Mouse (Mus musculus) NIH3T3 (cell line): ENCODE results near the gene Pcsk4.

Experiments
- DNase-seq: peaks from one replicate; pipeline ENCODE4 v3.0.0-alpha.2; 2012; ENCODE audit warnings: low read depth

The Pcsk4 gene

DNA sequence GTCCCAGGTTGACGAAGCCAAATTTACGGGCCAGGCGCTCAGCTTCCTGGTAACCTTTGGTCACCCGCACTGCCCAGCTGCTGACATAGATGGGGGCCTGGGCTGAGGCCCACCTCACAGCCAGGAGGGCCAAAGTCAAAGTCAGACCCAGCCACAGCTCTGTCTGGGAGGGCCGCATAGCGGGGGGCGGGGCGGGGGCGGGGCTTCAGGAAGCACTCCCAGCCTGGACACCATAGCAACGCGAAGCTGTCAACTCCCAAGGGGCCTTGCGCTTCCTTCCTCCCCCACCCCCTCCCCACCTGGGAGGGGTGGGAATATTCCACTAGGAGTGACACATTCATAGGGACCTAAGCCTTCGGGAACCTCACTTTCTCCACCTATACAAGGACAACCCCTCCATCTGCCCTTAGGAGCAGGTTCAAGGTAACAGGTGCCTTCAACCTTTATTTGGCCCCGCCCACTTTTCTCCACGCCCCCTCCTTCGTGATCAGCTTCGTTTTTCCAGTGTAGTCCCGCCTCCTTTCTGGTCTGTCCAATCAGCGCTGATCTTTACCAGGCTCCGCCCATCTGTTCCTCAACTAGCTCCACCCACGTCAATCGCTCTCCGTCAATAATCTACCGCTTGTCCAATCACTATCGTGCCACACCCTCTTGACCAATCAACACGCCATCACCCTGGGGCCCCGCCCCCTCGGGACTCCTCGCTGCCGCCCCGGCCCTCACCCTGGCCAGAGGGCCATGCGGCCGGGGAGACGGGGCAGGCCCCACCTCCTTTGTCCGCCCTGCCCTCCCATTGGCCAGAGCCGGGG, at the start of gene Pcsk4, which contains the start of gene Reep6:
Gene Pcsk4, minus strand, starts transcription at position 226 of the 809 bp plus-strand sequence.
Gene Reep6, plus strand, starts transcription at position 681 of the 809 bp plus-strand sequence.
- DNase-seq = peak; percentile 96

DNA sequence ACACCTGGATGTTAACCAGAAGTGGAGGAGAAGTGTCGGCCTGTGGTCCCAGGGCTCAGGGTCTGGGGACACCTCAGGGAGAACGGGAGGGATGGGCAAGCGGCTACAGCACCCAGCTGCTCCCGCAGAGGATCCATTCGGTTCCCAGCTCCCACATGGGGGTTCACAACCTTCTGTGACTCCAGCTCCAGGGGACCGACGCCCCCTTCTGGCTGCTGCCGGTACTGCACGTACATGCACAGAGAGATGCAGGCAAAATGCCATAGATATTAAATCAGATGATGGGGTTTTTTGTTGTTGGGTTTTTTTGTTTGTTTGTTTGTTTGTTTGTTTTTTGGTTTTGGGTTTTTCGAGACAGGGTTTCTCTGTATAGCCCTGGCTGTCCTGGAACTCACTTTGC, 48.4 kb upstream of the Pcsk4 start:
- no peak for DNase-seq

DNA sequence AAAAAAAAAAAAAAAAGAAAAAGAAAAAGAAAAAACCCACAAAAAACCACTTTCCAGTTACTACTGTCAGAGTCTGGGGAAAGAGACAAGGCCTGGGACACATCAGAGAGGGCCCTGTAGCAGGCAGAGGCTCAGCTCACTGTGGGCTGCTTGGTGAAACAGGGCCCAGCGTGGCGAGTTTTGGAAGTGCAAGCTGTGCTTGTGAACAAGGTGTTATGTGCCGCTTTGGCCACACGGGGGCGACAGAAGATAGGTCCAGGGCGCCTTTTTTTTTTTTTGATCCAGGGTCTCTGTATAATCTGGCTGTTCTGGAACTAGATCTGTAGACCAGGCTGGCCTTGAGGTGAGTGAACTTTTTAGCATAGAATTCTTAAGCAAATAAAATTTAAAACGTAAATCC, 46.9 kb upstream of the Pcsk4 start:
- peak; percentile 99 for DNase-seq

DNA sequence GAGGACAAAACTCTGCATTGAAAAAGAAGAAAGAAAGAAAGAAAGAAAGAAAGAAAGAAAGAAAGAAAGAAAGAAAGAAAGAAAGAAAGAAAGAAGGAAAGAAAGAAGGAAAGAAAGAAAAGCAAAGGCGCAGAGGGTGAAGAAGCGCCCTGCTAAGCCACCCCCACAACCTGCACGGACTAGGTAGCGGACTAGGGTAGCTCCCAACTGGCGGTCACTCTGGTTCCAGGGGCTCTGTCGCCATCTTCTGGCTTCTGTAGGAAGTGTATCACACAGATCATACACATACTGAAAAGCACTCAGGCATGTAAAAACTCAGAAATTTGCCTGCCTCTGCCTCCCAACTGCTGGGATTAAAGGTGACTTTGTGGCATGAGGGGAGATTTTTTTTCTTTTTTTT, 44.8 kb upstream of the Pcsk4 start:
- peak; percentile 70 for DNase-seq

DNA sequence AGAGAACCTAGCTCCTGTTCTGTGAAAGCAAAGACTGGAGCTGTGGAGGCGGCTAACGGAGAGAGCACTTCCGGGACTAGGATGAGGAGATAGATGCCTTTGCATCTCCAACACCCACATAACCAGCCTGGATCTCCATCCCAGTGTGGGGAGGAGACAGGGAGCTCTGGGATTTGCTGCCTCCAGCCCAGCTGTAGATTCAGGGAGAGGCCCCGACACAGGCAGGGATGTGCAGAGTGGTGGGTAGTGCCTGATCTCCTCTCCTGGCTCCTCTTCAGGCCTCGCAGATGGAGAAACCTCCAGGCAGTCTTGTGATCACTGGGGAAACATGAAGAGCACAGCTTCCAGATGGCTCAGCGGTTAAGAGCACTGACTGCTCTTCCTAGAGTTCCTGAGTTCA, 43.4 kb upstream of the Pcsk4 start:
- no peak for DNase-seq

DNA sequence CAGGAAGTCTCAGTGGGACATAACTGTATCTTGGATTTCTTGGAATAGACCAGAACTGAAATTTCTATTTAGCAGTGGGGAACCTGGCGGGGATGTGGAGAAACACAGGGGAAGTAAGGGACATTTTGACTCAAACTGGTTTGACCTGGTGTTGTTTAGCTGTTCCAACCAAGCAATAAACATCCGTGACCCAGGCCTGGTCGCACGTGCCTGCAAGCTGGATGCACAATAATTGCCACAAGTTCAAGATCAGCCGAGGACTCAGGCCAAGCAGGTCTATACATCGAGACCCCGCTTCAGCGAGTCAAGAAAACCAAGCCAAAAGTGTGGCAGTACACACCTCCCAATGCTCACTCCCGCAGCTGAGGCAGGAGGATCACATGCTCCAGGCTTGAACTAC, 42.7 kb upstream of the Pcsk4 start:
- no peak for DNase-seq

DNA sequence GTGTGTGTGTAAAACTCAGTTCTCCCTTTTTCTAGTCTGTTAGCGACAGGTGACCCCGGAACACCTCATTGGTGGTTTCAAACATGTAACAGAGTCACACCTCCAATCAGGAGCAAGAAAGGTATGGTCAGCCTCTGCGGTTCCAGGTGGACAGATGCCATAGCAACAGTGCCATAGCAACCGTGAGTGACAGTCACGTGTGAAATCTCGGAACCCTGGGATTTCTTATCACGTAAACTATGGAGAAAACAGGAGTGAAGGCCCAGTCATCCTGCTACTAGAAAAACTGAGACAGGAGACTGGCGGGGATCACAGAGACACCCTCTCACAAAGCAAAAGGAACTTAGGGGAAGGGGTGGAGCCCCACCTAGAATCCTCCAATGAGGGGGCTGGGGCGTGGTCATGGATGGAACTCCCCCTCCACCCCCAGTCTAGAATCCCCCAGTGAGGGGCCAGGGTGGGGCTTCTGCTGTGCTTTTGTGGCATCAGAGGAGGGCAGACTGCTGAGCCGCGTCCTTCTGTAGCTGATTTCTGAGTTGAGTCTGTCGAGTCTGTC, 42.2 kb upstream of the Pcsk4 start:
- peak; percentile 67 for DNase-seq

DNA sequence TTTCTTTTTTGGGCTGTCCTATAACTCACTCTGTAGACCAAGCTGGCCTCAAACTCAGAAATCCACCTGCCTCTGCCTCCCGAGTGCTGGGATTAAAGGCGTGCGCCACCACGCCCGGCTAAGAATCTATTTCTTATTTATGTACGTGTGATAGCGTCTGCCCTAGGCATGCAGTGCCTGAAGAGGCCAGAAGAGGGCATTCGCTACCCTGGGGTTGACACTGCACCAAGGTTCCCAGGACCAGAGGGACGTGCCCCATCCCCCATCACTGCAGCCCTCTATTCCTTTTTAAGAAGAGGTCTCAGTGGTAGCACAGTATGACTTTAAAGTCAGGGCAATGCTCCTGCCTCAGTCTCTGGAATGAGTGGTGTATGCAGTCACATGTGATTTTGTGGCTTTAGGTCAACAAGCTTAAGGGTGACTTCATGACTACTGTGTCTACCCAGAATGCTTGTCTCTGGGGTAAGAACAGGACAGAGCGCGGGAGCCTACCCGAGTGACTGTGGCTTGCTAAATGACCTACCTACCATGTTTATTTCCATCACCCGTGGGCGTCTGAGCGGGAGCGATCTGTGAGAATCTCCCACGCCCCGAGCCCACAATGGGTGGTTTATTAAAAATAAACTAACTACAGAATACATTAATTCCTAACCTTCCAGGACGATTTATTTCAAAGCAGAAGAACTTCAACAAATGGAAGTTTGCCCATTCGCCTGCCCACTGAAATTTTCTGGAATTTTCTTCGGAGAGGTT, 40.9 kb upstream of the Pcsk4 start:
- no peak for DNase-seq

DNA sequence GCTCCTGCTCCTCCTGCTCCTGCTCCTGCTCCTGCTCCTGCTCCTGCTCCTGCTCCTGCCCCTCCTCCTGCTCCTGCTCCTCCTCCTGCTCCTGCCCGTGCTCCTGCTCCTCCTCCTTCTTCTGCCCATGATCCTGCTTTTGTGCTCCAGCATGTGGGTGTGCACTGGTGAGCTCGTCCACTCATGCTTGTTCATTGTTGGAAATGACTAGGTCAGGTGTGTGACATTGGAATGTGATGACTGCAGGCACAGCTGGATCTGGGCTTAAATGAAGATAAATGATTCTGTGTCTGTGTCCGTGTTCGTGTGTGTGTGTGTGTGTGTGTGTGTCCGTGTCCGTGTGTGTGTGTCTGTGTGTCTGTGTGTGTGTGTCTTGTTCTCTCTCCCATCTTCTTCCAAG, 39.1 kb upstream of the Pcsk4 start:
- peak; percentile 36 for DNase-seq

DNA sequence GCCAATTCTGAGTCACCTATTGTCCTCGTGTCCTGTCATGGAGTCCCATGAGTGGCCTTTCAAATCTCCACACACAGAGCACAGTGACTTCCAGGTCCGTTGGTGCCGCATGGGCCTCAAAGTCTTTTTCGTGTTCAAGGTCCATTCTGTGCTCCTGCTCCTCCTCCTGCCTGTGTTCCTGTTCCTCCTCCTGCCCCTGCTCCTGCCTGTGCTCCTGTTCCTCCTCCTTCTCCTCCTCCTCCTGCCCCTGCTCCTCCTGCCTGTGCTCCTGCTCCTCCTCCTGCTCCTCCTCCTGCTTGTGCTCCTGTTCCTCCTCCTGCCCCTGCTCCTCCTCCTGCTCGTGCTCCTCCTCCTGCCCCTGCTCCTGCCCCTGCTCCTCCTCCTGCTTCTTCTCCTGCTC, 38.7 kb upstream of the Pcsk4 start:
- DNase-seq = no peak

DNA sequence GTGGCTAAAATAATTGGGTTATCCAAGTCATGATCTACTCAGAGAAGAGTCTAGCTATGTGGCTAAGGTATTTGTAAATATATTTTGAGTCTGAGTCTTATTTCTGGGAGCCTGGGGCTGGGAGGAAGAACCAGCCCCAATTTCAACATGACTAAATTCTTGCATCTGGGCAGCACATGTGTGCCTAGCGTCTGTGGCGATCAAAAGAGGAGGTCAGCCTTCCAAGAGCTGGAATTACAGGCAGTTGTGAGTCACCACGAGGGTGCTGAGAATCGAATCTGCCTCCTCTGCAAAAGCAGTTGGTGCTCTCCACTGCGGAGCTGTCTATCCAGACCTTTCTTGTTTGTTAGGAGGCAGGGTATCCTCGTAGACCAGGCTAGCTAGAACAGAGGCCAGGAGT, 36.4 kb upstream of the Pcsk4 start:
- DNase-seq = peak; percentile 75

DNA sequence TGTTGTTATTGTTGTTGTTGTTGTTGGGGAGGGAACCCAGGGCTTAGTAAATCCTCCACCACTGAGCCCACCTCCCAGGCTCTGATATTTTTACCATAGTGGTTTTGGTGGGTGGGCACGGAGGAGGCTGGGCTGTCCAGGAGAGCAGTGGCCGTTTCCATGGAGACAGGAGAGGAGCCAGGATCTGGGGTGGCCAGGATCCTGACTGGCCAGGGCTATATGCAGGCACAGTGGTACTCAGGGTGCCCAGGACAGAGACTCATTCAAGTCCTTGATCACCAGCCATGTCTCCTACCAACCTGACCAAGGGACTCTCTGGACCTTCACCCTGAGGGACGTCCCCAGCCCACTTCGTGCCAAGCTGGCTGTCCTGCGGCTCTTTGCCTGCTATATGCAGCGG, 34.4 kb upstream of the Pcsk4 start:
- DNase-seq = no peak

DNA sequence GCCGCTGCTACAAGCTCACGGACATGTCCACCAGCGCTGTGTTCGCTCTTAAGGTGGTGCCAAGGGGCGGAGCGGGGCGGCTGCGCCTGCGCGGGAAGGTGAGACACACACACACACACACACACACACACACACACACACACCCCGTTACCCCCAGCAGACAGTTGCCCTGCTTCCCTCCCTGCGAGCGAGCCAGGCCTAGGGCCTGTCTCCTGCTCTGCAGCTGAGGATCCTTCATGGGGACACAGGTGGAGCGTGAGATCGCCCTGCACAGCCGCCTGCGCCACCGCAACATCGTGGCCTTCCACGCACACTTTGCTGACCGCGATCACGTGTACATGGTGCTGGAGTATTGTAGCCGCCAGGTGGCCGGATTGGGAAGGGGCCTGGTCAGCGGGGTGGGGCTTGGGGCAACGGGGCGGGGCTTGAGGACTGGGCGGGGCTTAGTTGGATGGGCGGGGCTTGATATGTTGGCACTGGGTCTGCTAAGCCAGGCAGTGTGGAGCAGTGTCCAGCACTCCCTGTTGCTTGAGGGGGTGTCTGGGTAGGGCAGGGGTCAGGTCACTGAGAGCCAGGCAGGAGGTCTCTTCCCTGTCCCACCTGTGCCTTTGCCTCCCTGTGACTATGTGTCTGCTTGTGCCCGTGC, 28.8 kb upstream of the Pcsk4 start:
- DNase-seq = no peak

DNA sequence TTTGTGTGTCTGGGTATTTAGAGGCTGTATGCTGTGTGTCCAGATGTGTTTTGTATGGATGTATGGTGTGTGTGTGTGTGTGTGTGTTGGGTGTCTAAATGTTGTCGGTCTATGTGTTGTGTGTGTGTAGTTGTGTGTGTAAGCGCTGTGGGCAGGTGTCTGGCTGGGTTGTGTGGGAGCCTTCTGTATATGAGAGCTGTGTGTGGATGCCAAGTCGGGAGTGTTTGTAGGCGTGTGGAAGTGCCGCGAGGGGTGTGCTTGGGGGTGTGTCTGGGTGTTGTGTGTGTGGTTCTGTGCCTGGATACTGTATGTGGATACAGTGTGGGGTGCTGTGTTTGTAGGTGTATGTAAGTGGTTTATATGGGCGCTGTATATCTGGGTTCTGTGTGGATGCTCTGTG, 28.0 kb upstream of the Pcsk4 start:
- DNase-seq = no peak

DNA sequence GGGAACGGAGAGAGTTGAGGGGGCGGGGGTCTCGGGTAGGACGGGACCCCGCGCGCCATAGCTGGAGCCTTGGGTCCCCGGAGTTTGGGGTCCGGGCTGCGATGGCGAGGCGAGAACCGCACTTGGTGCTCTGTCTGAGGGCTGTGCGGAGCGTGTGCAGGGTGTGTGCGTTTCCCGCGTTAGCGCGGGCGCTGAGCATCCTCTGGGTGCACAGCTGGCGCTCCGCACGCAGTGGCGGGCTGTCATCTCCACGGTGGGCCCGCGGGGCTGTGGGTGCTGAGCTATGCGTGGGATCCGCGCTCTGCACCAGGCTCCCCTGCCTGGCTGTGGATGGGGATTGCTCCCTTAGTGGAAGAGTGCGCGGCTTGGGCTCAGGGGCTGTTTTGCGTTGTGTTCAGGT, 27.4 kb upstream of the Pcsk4 start:
- DNase-seq = no peak

DNA sequence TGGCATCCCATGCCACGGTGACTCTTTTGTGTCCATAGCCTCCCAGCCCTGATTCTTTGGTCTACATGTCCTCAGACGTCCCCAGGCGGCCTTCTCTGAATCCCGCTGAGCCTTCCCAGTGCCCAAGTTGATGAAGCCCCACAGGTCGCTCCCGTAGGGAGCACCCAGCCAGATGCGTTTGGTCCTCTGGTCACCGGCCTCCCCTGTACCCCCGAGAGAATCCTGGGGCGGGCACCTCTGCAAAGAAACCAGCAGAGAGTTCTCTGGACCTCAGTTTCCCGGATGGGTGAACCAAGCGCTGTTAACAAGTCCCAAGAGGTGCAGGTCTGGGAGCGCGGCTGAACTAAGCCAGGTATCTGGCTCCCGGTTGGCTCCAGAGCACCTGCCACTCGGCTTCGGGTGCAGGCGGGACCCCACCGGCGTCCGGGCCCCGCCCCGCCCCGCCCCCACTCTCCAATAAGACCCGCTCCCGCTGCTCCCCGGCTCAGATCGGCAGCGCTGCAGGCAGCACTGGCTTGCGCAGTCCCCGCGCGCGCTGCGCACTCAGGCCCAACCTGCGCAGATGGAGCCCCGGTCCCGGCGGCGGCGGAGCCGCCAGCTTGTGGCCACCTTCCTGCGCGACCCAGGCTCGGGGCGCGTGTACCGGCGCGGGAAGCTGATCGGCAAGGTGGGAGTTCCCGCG, 26.8 kb upstream of the Pcsk4 start, which contains the start of gene Plk5:
Gene Plk5, plus strand, starts transcription at position 459 of the 682 bp plus-strand sequence.
- no peak for DNase-seq

DNA sequence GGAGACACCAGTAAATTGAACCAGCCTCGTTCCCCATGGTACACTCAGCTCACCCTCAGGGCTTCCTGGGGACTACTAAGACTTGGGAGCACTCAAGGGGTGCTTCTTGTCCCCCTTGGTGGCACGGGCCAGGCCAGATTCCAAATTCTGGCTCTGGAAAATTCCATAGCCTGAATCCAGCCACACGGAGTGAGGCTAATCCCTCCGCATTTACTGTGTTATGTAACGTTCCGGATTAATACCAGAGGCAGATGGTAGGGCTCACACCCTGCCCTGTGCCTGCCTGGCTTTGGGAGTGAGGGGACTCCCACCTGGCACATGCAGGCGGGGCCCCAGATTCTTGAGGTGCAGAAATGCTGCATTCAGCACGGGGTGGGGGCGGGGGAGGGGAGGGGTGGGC, 26.1 kb upstream of the Pcsk4 start:
- no peak for DNase-seq

DNA sequence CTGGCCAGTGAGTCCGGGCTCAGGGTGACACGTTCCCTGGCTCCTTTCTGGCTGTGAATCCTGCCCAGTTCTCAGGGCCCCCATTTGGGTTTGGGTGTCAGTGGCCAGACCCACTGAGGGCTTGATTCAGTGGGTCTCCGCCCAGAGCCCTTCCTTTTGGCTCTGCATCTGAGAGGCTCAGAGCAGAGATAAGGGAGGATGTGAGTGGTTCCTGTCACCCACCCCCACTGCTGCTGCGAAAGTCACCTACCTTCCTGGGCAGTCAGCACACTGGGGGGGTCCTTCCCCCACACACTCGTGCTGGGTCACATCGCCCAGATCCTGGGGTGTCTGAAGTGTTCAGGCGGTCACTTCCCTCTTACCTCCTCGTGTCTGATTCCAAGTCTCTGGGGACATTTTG, 23.4 kb upstream of the Pcsk4 start:
- no peak for DNase-seq

DNA sequence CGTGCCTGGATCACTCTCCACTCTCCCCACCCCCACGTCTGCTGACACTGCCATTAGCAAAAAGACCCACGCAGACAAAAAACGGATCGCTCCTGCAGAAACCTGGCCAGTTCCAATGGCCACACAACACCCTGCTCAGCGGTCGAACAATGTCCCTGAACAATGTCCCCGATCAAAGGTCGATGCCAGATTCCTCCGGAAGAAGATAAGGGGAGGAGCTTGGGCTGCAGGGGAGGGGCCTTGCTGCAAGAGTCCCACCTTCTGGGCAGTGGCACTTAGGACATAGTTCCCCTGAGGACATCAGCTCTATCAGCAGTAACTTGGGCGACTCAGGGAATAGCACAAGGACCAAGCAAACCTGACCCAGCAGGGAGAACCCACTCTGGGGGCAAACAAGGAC, 22.6 kb upstream of the Pcsk4 start:
- no peak for DNase-seq

DNA sequence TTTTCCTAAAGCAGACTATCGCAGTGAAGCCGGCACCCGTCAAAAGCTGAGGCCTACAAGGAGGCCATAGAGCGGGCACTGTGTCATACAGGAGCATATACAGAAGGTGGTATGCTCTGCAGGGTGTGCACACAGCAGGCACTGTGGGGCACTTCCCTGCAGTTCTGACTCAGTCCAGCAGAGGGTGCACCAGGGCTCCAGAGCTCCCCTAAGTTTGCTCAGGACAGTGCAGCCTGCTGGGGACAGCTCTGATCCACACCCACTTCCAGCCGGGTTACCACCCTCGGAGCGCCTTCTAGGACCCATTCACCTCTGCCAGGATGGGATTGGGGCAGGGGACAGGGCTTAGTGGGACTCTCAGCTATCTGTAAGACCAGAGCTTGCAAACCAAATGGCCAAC, 21.0 kb upstream of the Pcsk4 start:
- peak; percentile 93 for DNase-seq

DNA sequence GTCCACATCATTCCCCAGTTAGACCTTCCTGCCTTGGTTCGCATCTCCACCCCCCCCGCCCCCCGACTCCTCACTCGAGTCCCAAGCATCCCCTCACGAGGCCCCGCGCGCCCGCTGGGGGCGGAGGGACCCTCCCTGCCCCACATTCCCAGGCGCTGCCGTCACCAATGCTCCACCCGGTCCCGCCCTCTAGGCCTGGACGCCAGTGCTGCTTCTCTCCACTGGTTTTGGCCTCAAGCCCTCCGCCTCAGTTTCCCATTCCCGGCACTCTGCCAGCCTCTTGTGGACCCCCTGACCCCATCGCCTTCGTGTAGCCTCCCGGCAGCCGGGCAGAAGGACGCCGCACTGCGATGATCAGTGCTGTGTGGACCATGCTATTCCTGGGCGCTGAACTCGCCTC, 19.7 kb upstream of the Pcsk4 start:
- peak; percentile 52 for DNase-seq

DNA sequence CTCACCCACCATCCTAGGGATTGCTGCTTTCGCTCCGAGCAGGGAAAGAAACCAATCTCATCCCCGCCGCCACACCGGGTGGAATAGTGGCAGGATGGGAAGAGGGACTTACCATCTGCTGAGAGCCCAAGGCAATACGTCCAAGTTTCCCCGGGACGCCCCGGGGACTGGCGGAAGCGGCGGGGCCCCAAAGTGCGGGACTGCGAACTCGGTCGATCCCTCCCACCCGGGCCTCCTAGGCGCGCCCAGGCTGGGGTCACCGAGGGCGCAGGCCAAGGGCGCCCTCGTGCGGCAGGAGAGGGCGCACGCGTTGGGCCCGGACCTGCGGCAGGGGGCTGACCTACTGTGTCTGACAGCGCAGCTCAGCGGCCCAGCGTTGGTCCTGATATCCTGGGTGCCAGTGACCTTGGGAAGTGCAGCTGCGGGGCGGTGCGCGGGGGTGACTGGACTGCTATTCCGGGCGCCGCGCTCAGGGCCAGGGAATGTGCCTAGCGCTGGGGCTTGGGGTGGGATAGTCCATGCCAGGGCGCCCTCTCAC, 19.0 kb upstream of the Pcsk4 start, which contains the start of gene Adamtsl5:
Gene Adamtsl5, minus strand, starts transcription at position 169 of the 538 bp plus-strand sequence.
- peak; percentile 94 for DNase-seq
